Mouse (Mus musculus) liver, postnatal 0 days (tissue): ENCODE data around the gene Inpp5k.
"Not testable (repeated sequence)": the region's sequence is repeated elsewhere in the genome, so short reads cannot be mapped to it uniquely, and the experiment has no call there.

Experiments used
- CTCF ChIP-seq: sonication (generic); IDR thresholded peaks from 2 replicates; pipeline ENCODE4 v1.5.1; 2016; ENCODE audit warnings: antibody characterized with exemption, low read depth
- EP300 ChIP-seq: IDR thresholded peaks from 2 replicates; pipeline ENCODE4 v1.6.1; 2016; ENCODE audit warnings: antibody characterized with exemption, low read depth, mild to moderate bottlenecking

GRCm38 (mm10) chr11:75697464-75697863 is 66.7 kb downstream of the Inpp5k start:
- TF ChIP-seq CTCF, EP300: not testable (repeated sequence)
